Mouse (Mus musculus) intestine, embryonic 15.5 days (tissue): Measurements from ENCODE around the gene Nanos3. TPM values are rescaled to one million over a fixed set of nuclear protein-coding genes. Genes with fewer than 3 reads are reported as not detected.

ENCODE experiments used
- ATAC-seq: fragments of 200-750 bp; cut with Nextera tagmentation; 2 replicates; pipeline ENCODE4 v1.8.0; 2017; ENCODE audit warnings: moderate TSS enrichment, moderate library complexity
- H3K27ac ChIP-seq: fragments of 300-500 bp; sonication (generic); 2 replicates; pipeline ENCODE4 v1.5.1; 2015; ENCODE audit warnings: mild to moderate bottlenecking, inconsistent platforms
- H3K27me3 ChIP-seq: fragments of 300-500 bp; sonication (generic); replicated peaks from 2 replicates; pipeline ENCODE4 v1.6.1; 2015; ENCODE audit warnings: inconsistent platforms
- H3K36me3 ChIP-seq: fragments of 300-500 bp; sonication (generic); 2 replicates; pipeline ENCODE4 v1.6.1; 2015; ENCODE audit warnings: inconsistent platforms
- H3K4me1 ChIP-seq: fragments of 300-500 bp; sonication (generic); replicated peaks from 2 replicates; pipeline ENCODE4 v1.6.1; 2015; ENCODE audit warnings: inconsistent platforms
- H3K4me2 ChIP-seq: fragments of 300-500 bp; sonication (generic); replicated peaks from 2 replicates; pipeline ENCODE4 v1.6.1; 2015; ENCODE audit warnings: mild to moderate bottlenecking, inconsistent platforms
- H3K4me3 ChIP-seq: fragments of 300-500 bp; sonication (generic); replicated peaks from 2 replicates; pipeline ENCODE4 v1.5.1; 2015; ENCODE audit warnings: inconsistent platforms
- H3K9ac ChIP-seq: fragments of 300-500 bp; sonication (generic); 2 replicates; pipeline ENCODE4 v1.6.1; 2015; ENCODE audit warnings: inconsistent platforms
- H3K9me3 ChIP-seq: fragments of 300-500 bp; sonication (generic); 2 replicates; pipeline ENCODE4 v1.6.1; 2016; ENCODE audit warnings: inconsistent platforms
- whole genome bisulfite sequencing: fragments of 180-500 bp; shearing (Covaris S2); methylation state at CpG from one replicate; pipeline ENCODE4 v1.1.7; 2015; 5-methylcytosine and 5-hydroxymethylcytosine counted together
- polyA plus RNA-seq: library from polyadenylated mRNA; unstranded; fragments of >200 nt; fragmentation: Nextera tagmentation; extraction: Ambion mirVana; gene quantifications from 2 replicates; pipeline ENCODE4 v1.2.1, GENCODE M21; 2015

The Nanos3 gene
- polyA plus RNA-seq, 1 experiment from 2014 or later: 2.5 TPM

DNA sequence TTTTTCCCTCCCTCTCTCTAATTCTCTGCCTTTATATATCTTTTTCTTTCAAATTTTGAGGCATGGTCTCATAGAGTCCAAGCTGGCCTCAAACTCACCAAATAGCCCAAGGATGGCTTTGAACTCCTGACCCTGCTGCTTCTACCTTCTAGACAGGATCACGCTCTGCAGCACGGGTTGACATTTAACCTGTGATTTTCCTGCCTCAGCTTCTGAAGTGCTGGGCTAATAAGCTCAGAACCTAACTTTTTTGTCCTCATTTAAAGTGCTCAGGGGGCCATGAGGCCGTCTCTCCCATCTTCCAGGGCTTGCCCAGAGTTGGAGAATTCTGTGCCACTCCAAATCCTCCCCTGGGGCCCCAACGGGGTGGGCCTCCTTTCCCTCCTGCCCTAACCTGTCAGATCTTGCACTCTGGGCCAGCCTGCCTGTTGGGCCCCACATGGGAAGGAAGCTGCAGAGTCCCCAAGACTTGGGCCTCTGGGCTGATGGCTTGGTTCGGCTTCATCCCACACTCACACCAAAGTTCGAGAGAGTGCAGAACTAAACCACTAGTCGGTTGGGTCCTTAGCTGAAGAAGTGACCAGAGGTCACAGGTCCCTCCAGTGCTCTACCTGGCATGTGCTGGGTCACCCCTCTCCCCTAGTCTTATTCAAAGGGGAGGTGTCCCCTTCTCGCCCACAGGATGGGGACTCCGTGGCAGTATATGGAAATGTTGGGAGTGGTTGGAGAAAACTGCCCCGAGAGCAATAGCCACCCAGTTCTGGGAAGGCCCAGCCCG lies 14.5 kb upstream of the Nanos3 start:
- Histone ChIP-seq H3K36me3 (no peaks in the 10 kb centered on the region), H3K27me3 (no peaks in the 10 kb centered on the region), H3K4me2 (peak overlapping the region; percentile 94), H3K4me1 (peaks cover 60% of the 10 kb centered on the region), H3K9me3 (no peaks in the 10 kb centered on the region), H3K27ac (peak overlapping the region; percentile 93), H3K4me3 (no peak overlapping the region), H3K9ac (no peak overlapping the region)
- 45% methylated on average over 11 of the region's 11 CpGs for WGBS
- no peak for ATAC-seq

- H3K9me3 ChIP-seq: no peaks in the 10 kb centered on the region
- peaks cover 56% of the 10 kb centered on the region for H3K4me1 ChIP-seq
- no peak overlapping the region for H3K9ac ChIP-seq
- peak overlapping the region; percentile 93 for H3K27ac ChIP-seq
- 28% methylated on average over 4 of the region's 4 CpGs for WGBS
- H3K4me3 ChIP-seq: no peak overlapping the region
- H3K36me3 ChIP-seq: no peaks in the 10 kb centered on the region
- peak overlapping the region; percentile 82 for H3K4me2 ChIP-seq
- H3K27me3 ChIP-seq: no peaks in the 10 kb centered on the region
- ATAC-seq: no peak
Measured at GRCm38 (mm10) chr8:84198871-84199270, 13.9 kb upstream of the Nanos3 start.

DNA sequence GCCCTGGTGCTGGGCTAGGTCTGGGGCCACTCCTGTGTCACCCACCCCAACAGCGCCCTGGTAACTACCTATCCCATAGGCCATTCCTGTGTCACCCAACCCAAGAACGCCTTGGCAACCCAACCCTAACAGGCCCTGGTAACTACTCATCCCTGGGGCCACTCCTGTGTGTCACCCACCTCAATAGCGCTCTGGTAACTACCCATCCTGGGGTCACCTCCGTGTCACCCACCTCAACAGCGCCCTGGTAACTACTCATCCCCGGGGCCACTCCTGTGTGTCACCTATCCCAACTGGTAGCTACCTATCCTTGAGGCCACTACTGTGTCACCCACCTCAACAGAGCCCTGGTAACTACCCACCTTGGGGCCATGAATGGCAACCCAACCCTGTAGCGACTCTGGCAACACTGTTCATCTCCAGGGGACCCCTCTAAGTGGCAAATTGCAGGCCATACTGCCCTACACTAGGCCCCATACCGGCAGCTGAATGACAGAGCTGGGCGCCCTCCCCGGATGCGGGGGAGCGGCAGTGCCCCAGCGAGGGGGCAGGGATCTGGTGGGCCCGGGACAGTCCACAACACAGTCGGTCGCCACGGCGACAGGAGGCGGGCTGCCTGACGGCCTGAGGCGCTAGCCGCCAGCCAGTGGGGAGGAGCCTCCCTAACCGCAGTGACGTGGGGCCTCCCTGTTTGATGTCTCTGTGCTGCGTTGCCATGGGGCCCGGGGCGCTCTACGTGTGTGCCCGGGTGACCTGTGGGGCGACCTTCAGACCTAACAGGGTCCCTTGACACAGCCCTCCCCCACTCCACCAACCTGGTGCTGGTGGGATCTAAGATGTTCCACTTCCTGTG lies 13.1 kb upstream of the Nanos3 start:
- 2% methylated on average over 30 of the region's 30 CpGs for WGBS
- peak overlapping the region; percentile 50 for H3K9ac ChIP-seq
- ATAC-seq: peak; percentile 78
- no peaks in the 10 kb centered on the region for H3K36me3 ChIP-seq
- peak overlapping the region; percentile 93 for H3K27ac ChIP-seq
- no peaks in the 10 kb centered on the region for H3K9me3 ChIP-seq
- H3K4me2 ChIP-seq: peak overlapping the region; percentile 82
- H3K27me3 ChIP-seq: no peaks in the 10 kb centered on the region
- H3K4me3 ChIP-seq: peak overlapping the region; percentile 52
- H3K4me1 ChIP-seq: peaks cover 49% of the 10 kb centered on the region

GRCm38 (mm10) chr8:84197141-84197921 lies 12.3 kb upstream of the Nanos3 start:
- peak overlapping the region; percentile 50 for H3K9ac ChIP-seq
- 3% methylated on average over 43 of the region's 43 CpGs for WGBS
- H3K9me3 ChIP-seq: no peaks in the 10 kb centered on the region
- no peaks in the 10 kb centered on the region for H3K27me3 ChIP-seq
- H3K36me3 ChIP-seq: no peaks in the 10 kb centered on the region
- peak overlapping the region; percentile 93 for H3K27ac ChIP-seq
- peak overlapping the region; percentile 82 for H3K4me2 ChIP-seq
- H3K4me3 ChIP-seq: peak overlapping the region; percentile 52
- peaks cover 49% of the 10 kb centered on the region for H3K4me1 ChIP-seq
- ATAC-seq: peak; percentile 48

DNA sequence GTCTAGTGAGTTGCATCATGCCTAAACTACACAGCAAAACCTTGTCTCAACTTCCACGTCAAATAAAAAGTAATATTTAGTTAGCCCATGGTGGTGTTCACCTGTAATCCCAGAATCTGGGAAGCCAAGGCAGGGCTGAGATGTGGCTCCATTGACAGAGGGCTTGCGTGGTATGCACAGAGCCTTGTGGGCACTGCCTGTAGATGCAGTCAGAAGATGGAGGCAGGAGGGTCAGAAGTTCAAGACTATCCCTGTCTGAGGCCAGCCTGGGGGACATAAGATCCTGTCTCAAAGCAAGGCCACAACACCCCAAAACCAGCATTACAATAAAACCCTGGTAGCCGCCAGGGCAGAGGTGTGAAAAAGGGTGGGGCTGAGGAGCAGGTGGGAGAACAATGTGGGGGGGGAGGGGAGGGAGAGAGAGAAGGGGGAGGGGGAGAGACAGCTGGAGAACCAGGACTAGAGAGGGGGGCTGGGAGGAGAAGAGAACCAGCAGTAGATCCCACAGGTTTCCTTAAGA lies 9.3 kb upstream of the Nanos3 start:
- H3K4me1 ChIP-seq: peaks cover 33% of the 10 kb centered on the region
- WGBS: 65% methylated on average over 3 of the region's 3 CpGs
- H3K9ac ChIP-seq: no peak overlapping the region
- ATAC-seq: no peak
- no peaks in the 10 kb centered on the region for H3K27me3 ChIP-seq
- H3K4me2 ChIP-seq: no peak overlapping the region
- H3K9me3 ChIP-seq: no peaks in the 10 kb centered on the region
- H3K27ac ChIP-seq: no peak overlapping the region
- H3K4me3 ChIP-seq: no peak overlapping the region
- no peaks in the 10 kb centered on the region for H3K36me3 ChIP-seq

DNA sequence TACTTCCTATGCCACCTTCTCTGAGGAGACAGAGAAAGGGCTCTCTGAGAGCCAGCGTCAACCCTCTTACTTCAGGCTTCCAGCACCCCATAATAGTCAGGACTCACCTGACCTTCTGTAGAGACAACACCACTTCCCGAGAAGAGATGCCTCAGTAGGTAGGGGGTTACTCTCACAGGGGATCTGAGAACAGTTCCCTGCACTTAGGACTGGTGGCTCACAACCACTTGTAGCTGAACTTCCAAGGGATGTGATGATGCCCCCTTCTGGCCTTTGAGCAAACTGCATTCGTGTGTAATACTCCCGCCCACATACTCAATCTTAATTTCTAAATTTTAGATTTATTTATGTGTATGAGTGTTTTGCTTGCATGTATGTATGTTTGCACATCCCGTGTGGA lies 8.5 kb upstream of the Nanos3 start:
- no peaks in the 10 kb centered on the region for H3K36me3 ChIP-seq
- no peaks in the 10 kb centered on the region for H3K9me3 ChIP-seq
- H3K27me3 ChIP-seq: no peaks in the 10 kb centered on the region
- no peak overlapping the region for H3K4me2 ChIP-seq
- no peak overlapping the region for H3K4me3 ChIP-seq
- H3K27ac ChIP-seq: no peak overlapping the region
- no peak for ATAC-seq
- 82% methylated on average over 5 of the region's 5 CpGs for WGBS
- H3K4me1 ChIP-seq: peaks cover 27% of the 10 kb centered on the region
- H3K9ac ChIP-seq: no peak overlapping the region

- H3K27me3 ChIP-seq: no peaks in the 10 kb centered on the region
- H3K9me3 ChIP-seq: no peaks in the 10 kb centered on the region
- H3K27ac ChIP-seq: no peak overlapping the region
- no peak for ATAC-seq
- no peaks in the 10 kb centered on the region for H3K36me3 ChIP-seq
- H3K4me2 ChIP-seq: no peak overlapping the region
- WGBS: 74% methylated on average over 4 of the region's 4 CpGs
- no peak overlapping the region for H3K4me3 ChIP-seq
- no peak overlapping the region for H3K9ac ChIP-seq
- peaks cover 23% of the 10 kb centered on the region for H3K4me1 ChIP-seq
Measured at GRCm38 (mm10) chr8:84193161-84193560, 8.1 kb upstream of the Nanos3 start.

- Histone ChIP-seq H3K4me3 (peak overlapping the region; percentile 23), H3K4me1 (peaks cover 17% of the 10 kb centered on the region), H3K9ac (peak overlapping the region; percentile 36; the same call in 1 of the 2 replicates), H3K36me3 (no peaks in the 10 kb centered on the region), H3K9me3 (no peaks in the 10 kb centered on the region), H3K27me3 (no peaks in the 10 kb centered on the region), H3K27ac (peak overlapping the region; percentile 86), H3K4me2 (peak overlapping the region; percentile 65)
- WGBS: 4% methylated on average over 33 of the region's 33 CpGs
- peak; percentile 80 for ATAC-seq
Measured at GRCm38 (mm10) chr8:84192555-84192954, 7.5 kb upstream of the Nanos3 start.

GRCm38 (mm10) chr8:84192023-84192422 lies 7.0 kb upstream of the Nanos3 start:
- peak overlapping the region; percentile 36 for H3K9ac ChIP-seq
- H3K27ac ChIP-seq: peak overlapping the region; percentile 86
- peak; percentile 88 for ATAC-seq
- H3K9me3 ChIP-seq: no peaks in the 10 kb centered on the region
- peak overlapping the region; percentile 23 for H3K4me3 ChIP-seq
- H3K4me1 ChIP-seq: peaks cover 17% of the 10 kb centered on the region
- peak overlapping the region; percentile 65 for H3K4me2 ChIP-seq
- H3K27me3 ChIP-seq: no peaks in the 10 kb centered on the region
- 26% methylated on average over 13 of the region's 13 CpGs for WGBS
- H3K36me3 ChIP-seq: no peaks in the 10 kb centered on the region

- WGBS: 88% methylated on average over 7 of the region's 7 CpGs
- H3K27ac ChIP-seq: no peak overlapping the region
- H3K27me3 ChIP-seq: no peaks in the 10 kb centered on the region
- no peak overlapping the region for H3K9ac ChIP-seq
- peaks cover 20% of the 10 kb centered on the region for H3K4me1 ChIP-seq
- no peak overlapping the region for H3K4me3 ChIP-seq
- H3K36me3 ChIP-seq: no peaks in the 10 kb centered on the region
- no peak for ATAC-seq
- no peaks in the 10 kb centered on the region for H3K9me3 ChIP-seq
- no peak overlapping the region for H3K4me2 ChIP-seq
Measured at GRCm38 (mm10) chr8:84190191-84190867, 5.3 kb upstream of the Nanos3 start.

- Histone ChIP-seq H3K27ac (no peak overlapping the region), H3K4me1 (peaks cover 22% of the 10 kb centered on the region), H3K4me3 (no peak overlapping the region), H3K27me3 (no peaks in the 10 kb centered on the region), H3K36me3 (no peaks in the 10 kb centered on the region), H3K9me3 (no peaks in the 10 kb centered on the region), H3K9ac (peak overlapping the region; percentile 11; the same call in 1 of the 2 replicates), H3K4me2 (no peak overlapping the region)
- 57% methylated on average over 4 of the region's 4 CpGs for WGBS
- no peak for ATAC-seq
Measured at GRCm38 (mm10) chr8:84189603-84190002, 4.6 kb upstream of the Nanos3 start.
